Mouse (Mus musculus) CD4-positive, CD25-positive, alpha-beta regulatory T cell (primary cell): ENCODE measurements around the gene Rnf25. TPM values are rescaled to one million over a fixed set of nuclear protein-coding genes. Genes with fewer than 3 reads are reported as not detected.

ENCODE experiments used
- polyA plus RNA-seq: library from polyadenylated mRNA; unstranded; fragments of 100-300 nt; shearing (Covaris generic); gene quantifications from one replicate; pipeline ENCODE4 v1.2.1, GENCODE M21; 2017

Rnf25 gene
- 27.3 TPM for polyA plus RNA-seq

DNA sequence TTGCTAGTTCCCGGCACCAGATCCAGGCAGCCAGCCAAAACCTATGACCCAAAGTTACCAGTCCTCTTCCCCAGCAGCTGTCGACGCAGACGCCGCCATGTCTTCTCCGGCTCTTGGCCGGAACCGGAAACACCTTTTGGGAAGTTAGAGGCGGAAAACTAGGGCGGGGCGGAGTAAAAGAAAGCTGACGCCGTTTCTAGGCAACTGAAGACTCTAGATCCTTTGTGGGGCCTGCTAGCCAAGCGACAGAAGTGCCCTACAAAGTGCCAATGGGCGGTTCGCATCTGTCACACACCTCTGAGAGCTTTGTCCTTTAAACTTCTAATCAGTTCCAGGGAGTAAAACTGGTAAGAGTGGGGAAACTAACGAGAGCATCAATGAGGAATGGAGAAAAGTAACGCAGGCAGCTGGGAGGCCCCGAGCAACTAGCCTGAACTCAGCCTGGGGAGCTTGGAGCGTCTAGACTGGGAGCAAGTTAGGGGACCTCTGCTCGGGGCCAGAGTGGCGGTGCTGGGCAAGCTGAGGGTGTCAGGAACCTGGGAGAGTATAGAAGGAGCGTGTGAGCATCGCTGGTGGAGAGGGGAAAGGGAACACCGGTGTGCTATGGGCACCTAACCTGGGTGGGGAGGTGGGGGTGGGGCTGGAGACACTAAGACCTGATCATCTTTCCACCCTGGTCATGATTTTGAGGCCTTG is at the start of gene Rnf25, which contains the start of gene Stk36:
Gene Rnf25, minus strand, starts transcription at position 131 of the 696 bp plus-strand sequence.
Gene Stk36, plus strand, starts transcription at position 179 of the 696 bp plus-strand sequence.

GRCm38 (mm10) chr1:74587773-74588445 is 13.3 kb downstream of the Rnf25 start, which contains the start of the genes Zfp142 and Bcs1l:
Zfp142 (minus strand) TSS chr1:74588246.
Bcs1l (plus strand) TSS chr1:74588289.

GRCm38 (mm10) chr1:74544184-74544583 is 57.0 kb downstream of the Rnf25 start, which contains the start of gene Usp37:
Usp37 (minus strand) TSS chr1:74544284.

Other genes with a start within 250 kb of the Rnf25 start
- gene Catip, start 239.3 kb downstream of the Rnf25 start, polyA plus RNA-seq: not detected
- gene Slc11a1, start 226.2 kb downstream of the Rnf25 start, polyA plus RNA-seq: 1.7 TPM
- gene Ctdsp1, start 209.9 kb downstream of the Rnf25 start, polyA plus RNA-seq: 5.1 TPM
- gene Vil1, start 192.0 kb downstream of the Rnf25 start, polyA plus RNA-seq: 0.17 TPM
- gene Cnot9, start 95.3 kb downstream of the Rnf25 start, polyA plus RNA-seq: 33.4 TPM
- gene Plcd4, start 58.5 kb downstream of the Rnf25 start, polyA plus RNA-seq: 0.12 TPM
- gene Usp37, start 57.1 kb downstream of the Rnf25 start, polyA plus RNA-seq: 14.4 TPM
- gene Zfp142, start 13.2 kb downstream of the Rnf25 start, polyA plus RNA-seq: 20.0 TPM
- 13.3 TPM for gene Bcs1l, start 13.1 kb downstream of the Rnf25 start, polyA plus RNA-seq
- not detected for gene Stk36, start within 50 bp of the Rnf25 start, polyA plus RNA-seq
- 32.5 TPM for gene Ttll4, start 60.3 kb upstream of the Rnf25 start, polyA plus RNA-seq
- gene Cyp27a1, start 112.2 kb upstream of the Rnf25 start, polyA plus RNA-seq: 0.39 TPM
- not detected for gene Prkag3, start 147.8 kb upstream of the Rnf25 start, polyA plus RNA-seq
- gene Wnt6, start 170.5 kb upstream of the Rnf25 start, polyA plus RNA-seq: not detected
- 2.3 TPM for gene Wnt10a, start 190.1 kb upstream of the Rnf25 start, polyA plus RNA-seq